Mouse (Mus musculus) ES-E14 (cell line): ENCODE measurements around the gene Faap20. TPM values are rescaled to one million over a fixed set of nuclear protein-coding genes. Genes with fewer than 3 reads are reported as not detected.

Experiments
- DNase-seq: peaks from one replicate; pipeline ENCODE4 v3.0.0-alpha.2; 2013; ENCODE audit warnings: low read depth, low spot score
- H3K27ac ChIP-seq: 2 replicates; pipeline ENCODE4 v1.5.1; 2012; ENCODE audit warnings: low read depth, mild to moderate bottlenecking, low read length, moderate library complexity, mixed read lengths; ENCODE audit not compliant: poor library complexity, insufficient read depth, severe bottlenecking
- H3K36me3 ChIP-seq: 2 replicates; pipeline ENCODE4 v1.6.1; 2012; ENCODE audit warnings: mild to moderate bottlenecking, low read length, moderate library complexity, mixed read lengths; ENCODE audit not compliant: control insufficient read depth, poor library complexity, insufficient read depth, severe bottlenecking
- H3K4me1 ChIP-seq, 2 experiments: fragments of 150-350 bp in 1 of 2; sonication (generic) in 1 of 2; 2 replicates each; pipeline ENCODE4 v1.6.1; 2012; ENCODE audit warnings: low read length in 2 of 2, mild to moderate bottlenecking in 1 of 2, mixed read lengths in 1 of 2; ENCODE audit not compliant: control insufficient read depth in 2 of 2, insufficient read depth in 2 of 2, poor library complexity in 1 of 2
- H3K4me3 ChIP-seq, 2 experiments: fragments of 150-350 bp in 1 of 2; sonication (generic) in 1 of 2; 2 replicates each; pipeline ENCODE4 v1.5.1; 2012; ENCODE audit warnings: low read length in 2 of 2, low read depth in 1 of 2, mild to moderate bottlenecking in 1 of 2, mixed read lengths in 1 of 2; ENCODE audit not compliant: insufficient read depth in 1 of 2, poor library complexity in 1 of 2, severe bottlenecking in 1 of 2
- H3K9ac ChIP-seq: 2 replicates; pipeline ENCODE4 v1.6.1; 2012; ENCODE audit warnings: low read depth, mild to moderate bottlenecking, low read length, mixed read lengths; ENCODE audit not compliant: poor library complexity, insufficient read depth, severe bottlenecking
- H3K9me3 ChIP-seq: fragments of 150-350 bp; sonication (generic); 2 replicates; pipeline ENCODE4 v1.6.1; 2012; ENCODE audit warnings: low read depth, mild to moderate bottlenecking, low read length; ENCODE audit not compliant: control insufficient read depth, insufficient read depth
- CHD2 ChIP-seq: IDR thresholded peaks from 2 replicates; pipeline ENCODE4 v1.6.1; 2014; ENCODE audit warnings: mild to moderate bottlenecking, low read depth, low read length, inconsistent platforms
- HCFC1 ChIP-seq: IDR thresholded peaks from 2 replicates; pipeline ENCODE4 v1.6.1; 2012; ENCODE audit warnings: low read length, inconsistent platforms, borderline replicate concordance; ENCODE audit not compliant: insufficient read depth
- MAFK ChIP-seq: IDR thresholded peaks from 2 replicates; pipeline ENCODE4 v1.6.1; 2014; ENCODE audit warnings: mild to moderate bottlenecking, low read depth, low read length, inconsistent platforms; ENCODE audit not compliant: insufficient read depth
- ZC3H11A ChIP-seq: IDR thresholded peaks from 2 replicates; pipeline ENCODE4 v1.6.1; 2012; ENCODE audit warnings: low read depth, mild to moderate bottlenecking, inconsistent platforms, low read length, borderline replicate concordance
- ZNF384 ChIP-seq: IDR thresholded peaks from 2 replicates; pipeline ENCODE4 v1.6.1; 2012; ENCODE audit warnings: low read depth, low read length, inconsistent platforms
- in situ Hi-C, 2 experiments: fragments of 600-800 bp; cut with MboI; formaldehyde crosslinking; loops; one replicate each; pipeline ENCODE4 v1.15.1; 2025; ENCODE audit warnings: low sequenced_read_pairs in 2 of 2, inconsistent platforms in 1 of 2; ENCODE audit not compliant: unreplicated experiment in 2 of 2
- total RNA-seq: library from RNA; depleted of rRNA; stranded (reverse); fragments of 300-350 nt; gene quantifications from 2 replicates; pipeline ENCODE4 v1.2.3, GENCODE M21; 2012

Gene Faap20
- total RNA-seq, 1 experiment = 17.8 TPM

DNA sequence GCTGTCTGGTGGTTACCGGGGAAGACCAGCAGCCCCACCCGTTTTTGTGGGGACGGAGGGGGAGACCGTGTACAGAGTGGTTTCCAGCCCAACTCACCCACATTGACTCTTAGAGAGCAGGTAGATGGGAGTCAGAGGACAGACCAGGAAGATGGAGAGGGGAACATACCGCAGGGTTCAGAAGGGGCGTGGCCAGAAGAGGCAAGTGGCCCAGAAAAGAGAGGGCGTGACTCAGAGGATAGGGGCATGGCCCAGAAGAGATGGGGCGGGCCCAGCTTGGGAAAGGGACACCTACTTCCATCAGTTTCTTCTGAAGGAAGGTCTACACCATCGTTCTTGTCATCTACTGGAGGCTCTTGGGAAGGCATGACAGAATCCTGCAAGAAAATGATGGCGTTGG lies 43.3 kb downstream of the Faap20 start:
- in situ Hi-C loops = no loop called here
- H3K36me3 ChIP-seq = peaks cover 6% of the 10 kb centered on the region; the same call in 1 of the 2 replicates
- no peak for TF ChIP-seq ZNF384
- TF ChIP-seq MAFK = no peak
- TF ChIP-seq CHD2 = no peak
- TF ChIP-seq ZC3H11A = no peak
- no peak for TF ChIP-seq HCFC1
- H3K9ac ChIP-seq = no peak overlapping the region
- H3K9me3 ChIP-seq = no peaks in the 10 kb centered on the region
- DNase-seq = no peak
- H3K27ac ChIP-seq = no peak overlapping the region
- H3K4me3 ChIP-seq = no peak overlapping the region
- H3K4me1 ChIP-seq = peaks cover 3 to 35% of the 10 kb centered on the region in 2 experiments; a peak in 3 of 4 replicates

DNA sequence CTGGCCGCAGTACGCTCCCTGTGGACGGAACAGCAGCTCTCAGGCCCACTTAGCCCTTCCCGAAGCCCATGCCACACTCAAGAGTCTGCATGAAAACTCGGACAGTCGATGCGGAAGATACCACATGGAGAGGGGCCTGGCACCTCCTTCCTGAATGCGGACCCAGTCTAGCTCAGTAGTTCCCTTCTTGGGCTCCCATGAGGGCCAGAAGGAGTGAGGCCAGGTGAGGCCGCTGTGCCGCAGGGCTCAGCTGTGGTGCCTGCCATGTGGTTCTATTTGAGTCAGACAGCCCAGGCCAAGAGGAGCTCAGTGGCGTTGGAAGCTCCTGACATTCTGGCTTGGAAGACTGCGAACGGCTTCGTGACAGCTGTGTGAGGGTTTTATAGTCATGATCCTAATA lies 44.8 kb downstream of the Faap20 start:
- Histone ChIP-seq H3K36me3 (peaks cover 6% of the 10 kb centered on the region; the same call in 1 of the 2 replicates), H3K9ac (no peak overlapping the region), H3K9me3 (no peaks in the 10 kb centered on the region), H3K27ac (no peak overlapping the region), H3K4me1 (peaks cover 3 to 31% of the 10 kb centered on the region in 2 experiments; a peak in 3 of 4 replicates), H3K4me3 (no peak overlapping the region)
- DNase-seq = no peak
- in situ Hi-C loops = no loop called here
- no peak for TF ChIP-seq ZC3H11A
- no peak for TF ChIP-seq CHD2
- no peak for TF ChIP-seq HCFC1
- no peak for TF ChIP-seq MAFK
- TF ChIP-seq ZNF384 = no peak

DNA sequence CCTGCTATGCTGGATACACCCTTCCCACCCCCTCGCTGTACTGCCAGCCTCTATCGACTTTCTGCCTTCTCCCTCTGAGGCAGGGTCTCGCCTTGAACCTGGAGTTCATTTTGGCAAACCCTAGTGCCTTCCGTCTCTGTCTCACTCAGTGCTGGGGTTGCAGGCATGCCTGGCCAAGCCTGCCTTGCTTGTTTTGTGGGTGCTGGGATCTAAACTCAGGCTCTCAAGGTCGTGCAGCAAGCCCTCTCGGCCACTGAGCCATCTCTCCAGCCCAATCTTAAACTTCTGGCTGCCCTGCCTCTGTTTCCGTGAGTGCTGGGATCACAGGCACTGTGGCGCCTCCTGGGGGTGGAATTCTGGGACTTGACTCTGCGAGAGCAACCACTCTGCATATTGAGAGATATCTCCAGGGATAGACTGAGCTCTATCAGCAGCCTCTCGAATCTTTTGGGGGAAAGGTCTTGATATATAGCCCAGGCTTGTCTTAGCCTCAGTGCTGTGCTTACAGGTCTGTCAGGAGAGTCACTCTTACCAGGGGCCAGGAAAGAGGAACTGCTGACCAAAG lies 45.5 kb downstream of the Faap20 start:
- Histone ChIP-seq H3K27ac (no peak overlapping the region), H3K4me3 (no peak overlapping the region), H3K9ac (no peak overlapping the region), H3K9me3 (no peaks in the 10 kb centered on the region), H3K4me1 (peaks cover under 1 to 28% of the 10 kb centered on the region in 2 experiments; a peak in 3 of 4 replicates), H3K36me3 (peaks cover 3% of the 10 kb centered on the region; the same call in 1 of the 2 replicates)
- TF ChIP-seq CHD2 (no peak), ZC3H11A (no peak)
- in situ Hi-C loops = no loop called here
- DNase-seq = no peak

DNA sequence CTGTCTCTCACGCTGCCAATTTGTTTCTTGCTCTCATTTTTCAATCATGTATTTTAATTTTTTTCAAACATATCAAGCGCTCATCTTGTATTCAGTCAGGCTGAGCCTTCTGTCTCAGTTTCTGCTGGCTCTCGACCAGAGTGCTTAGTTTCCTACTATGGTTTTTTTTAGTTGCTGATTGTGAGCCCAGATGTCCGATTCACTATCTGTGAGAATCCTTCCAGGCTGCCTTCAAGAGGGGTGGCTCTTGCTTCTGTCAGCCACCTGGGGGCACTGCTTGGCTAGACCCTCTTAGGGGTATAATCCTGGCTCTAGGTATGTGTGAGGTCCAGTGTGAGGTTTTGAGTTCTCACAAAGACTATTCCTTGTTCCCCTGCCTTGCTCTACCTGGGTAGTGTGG lies 46.4 kb downstream of the Faap20 start:
- no peak overlapping the region for H3K4me3 ChIP-seq
- no peak overlapping the region for H3K27ac ChIP-seq
- in situ Hi-C loops = no loop called here
- peaks cover 0 to 31% of the 10 kb centered on the region in 2 experiments; a peak in 3 of 4 replicates for H3K4me1 ChIP-seq
- H3K9me3 ChIP-seq = no peaks in the 10 kb centered on the region
- DNase-seq = no peak
- no peak for TF ChIP-seq CHD2
- TF ChIP-seq ZNF384 = no peak
- no peak for TF ChIP-seq HCFC1
- no peak for TF ChIP-seq MAFK
- no peak for TF ChIP-seq ZC3H11A
- peaks cover 3% of the 10 kb centered on the region; the same call in 1 of the 2 replicates for H3K36me3 ChIP-seq
- H3K9ac ChIP-seq = no peak overlapping the region

DNA sequence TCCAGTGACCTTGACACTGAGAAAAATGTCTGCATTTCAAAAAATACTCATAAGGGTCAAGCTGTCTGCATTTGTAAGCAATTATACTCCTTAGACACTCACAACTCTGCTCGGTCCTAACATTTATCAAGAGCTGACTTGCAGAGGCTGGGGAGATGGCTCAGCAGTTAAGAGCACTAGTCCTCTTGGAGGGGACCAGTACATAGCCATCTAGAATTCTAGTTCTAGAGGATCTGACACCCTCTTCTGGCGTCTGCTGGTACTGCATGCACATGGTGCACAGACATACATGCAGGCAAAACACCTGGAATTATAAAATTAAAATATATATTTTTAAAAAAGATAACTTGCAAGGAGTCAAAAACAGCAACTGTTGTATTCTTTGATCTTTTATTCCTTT lies 47.5 kb downstream of the Faap20 start:
- DNase-seq = no peak
- no peak overlapping the region for H3K4me3 ChIP-seq
- TF ChIP-seq ZNF384 (no peak), ZC3H11A (no peak), MAFK (no peak), HCFC1 (no peak), CHD2 (no peak)
- H3K36me3 ChIP-seq = peaks cover under 1% of the 10 kb centered on the region; the same call in 1 of the 2 replicates
- H3K9ac ChIP-seq = no peak overlapping the region
- in situ Hi-C loops = no loop called here
- no peaks in the 10 kb centered on the region for H3K9me3 ChIP-seq
- H3K27ac ChIP-seq = no peak overlapping the region
- peaks cover 0 to 25% of the 10 kb centered on the region in 2 experiments; a peak in 2 of 4 replicates for H3K4me1 ChIP-seq
